Mouse (Mus musculus) forebrain, embryonic 11.5 days (tissue): Measurements from ENCODE around the gene Prickle2. TPM values are rescaled to one million over a fixed set of nuclear protein-coding genes. Genes with fewer than 3 reads are reported as not detected.

Experiments used
- ATAC-seq: fragments of 200-750 bp; cut with Nextera tagmentation; replicated peaks from 2 replicates; pipeline ENCODE4 v1.8.0; 2017; ENCODE audit warnings: moderate TSS enrichment; ENCODE audit not compliant: low FRiP score
- DNase-seq: peaks from one replicate; pipeline ENCODE4 v3.0.0-alpha.2; 2017; ENCODE audit warnings: low spot score
- H3K27ac ChIP-seq: fragments of 300-500 bp; sonication (generic); 2 replicates; pipeline ENCODE4 v1.5.1; 2014; ENCODE audit warnings: low read depth, low read length
- H3K27me3 ChIP-seq: fragments of 300-500 bp; sonication (generic); 2 replicates; pipeline ENCODE4 v1.6.1; 2014; ENCODE audit warnings: mild to moderate bottlenecking, low read length, mixed read lengths; ENCODE audit not compliant: control insufficient read depth, insufficient read depth
- H3K36me3 ChIP-seq: fragments of 300-500 bp; sonication (generic); 2 replicates; pipeline ENCODE4 v1.6.1; 2014; ENCODE audit warnings: mild to moderate bottlenecking, low read length, moderate library complexity, mixed read lengths; ENCODE audit not compliant: control insufficient read depth, insufficient read depth
- H3K4me1 ChIP-seq: fragments of 300-500 bp; sonication (generic); replicated peaks from 2 replicates; pipeline ENCODE4 v1.6.1; 2014; ENCODE audit warnings: low read length, mixed read lengths; ENCODE audit not compliant: control insufficient read depth, insufficient read depth
- H3K4me2 ChIP-seq: fragments of 300-500 bp; sonication (generic); 2 replicates; pipeline ENCODE4 v1.6.1; 2014; ENCODE audit warnings: low read depth, mild to moderate bottlenecking, low read length, moderate library complexity, mixed read lengths; ENCODE audit not compliant: severe bottlenecking
- H3K4me3 ChIP-seq: fragments of 300-500 bp; sonication (generic); 2 replicates; pipeline ENCODE4 v1.5.1; 2014; ENCODE audit warnings: low read depth, low read length
- H3K9ac ChIP-seq: fragments of 300-500 bp; sonication (generic); 2 replicates; pipeline ENCODE4 v1.6.1; 2014; ENCODE audit warnings: low read length
- H3K9me3 ChIP-seq: fragments of 300-500 bp; sonication (generic); 2 replicates; pipeline ENCODE4 v1.6.1; 2016; ENCODE audit warnings: low read length, mixed read lengths; ENCODE audit not compliant: control insufficient read depth
- WGBS: fragments of 180-500 bp; shearing (Covaris S2); extraction: QIAGEN DNeasy Blood & Tissue Kit; methylation state at CpG from one replicate; pipeline ENCODE4 v1.1.7; 2014; 5-methylcytosine and 5-hydroxymethylcytosine counted together
- polyA plus RNA-seq: library from polyadenylated mRNA; unstranded; fragments of >200 nt; fragmentation: Nextera tagmentation; extraction: Ambion mirVana; gene quantifications from 2 replicates; pipeline ENCODE4 v1.2.1, GENCODE M21; 2014

Gene Prickle2
- polyA plus RNA-seq, 1 experiment from 2014 or later: 4.0 TPM

DNA sequence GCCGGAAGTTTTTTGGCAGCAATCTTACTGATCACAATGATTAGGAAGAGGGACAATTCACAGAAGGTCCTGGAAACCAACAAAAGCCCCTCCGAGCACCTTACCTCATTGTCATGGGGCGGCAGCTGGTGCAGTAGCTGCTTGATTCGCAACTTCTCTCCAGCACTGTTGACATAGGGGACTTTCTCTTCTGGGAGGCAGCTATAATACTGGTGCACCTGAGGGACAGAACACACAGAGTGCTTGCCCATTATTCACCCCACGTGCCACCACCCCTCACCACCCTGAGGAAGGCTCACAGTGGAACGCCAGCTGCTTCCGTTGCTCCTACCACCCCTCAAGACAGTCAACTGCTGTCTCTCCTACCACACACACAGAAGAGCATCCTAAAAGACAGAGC, 280.5 kb downstream of the Prickle2 start:
- Histone ChIP-seq H3K27ac (no peak overlapping the region), H3K4me1 (no peaks in the 10 kb centered on the region), H3K9me3 (no peaks in the 10 kb centered on the region), H3K36me3 (no peaks in the 10 kb centered on the region), H3K4me3 (no peak overlapping the region), H3K4me2 (no peak overlapping the region), H3K9ac (no peak overlapping the region), H3K27me3 (no peaks in the 10 kb centered on the region)
- 92% methylated on average over 7 of the region's 7 CpGs for WGBS
- ATAC-seq: no peak
- no peak for DNase-seq

DNA sequence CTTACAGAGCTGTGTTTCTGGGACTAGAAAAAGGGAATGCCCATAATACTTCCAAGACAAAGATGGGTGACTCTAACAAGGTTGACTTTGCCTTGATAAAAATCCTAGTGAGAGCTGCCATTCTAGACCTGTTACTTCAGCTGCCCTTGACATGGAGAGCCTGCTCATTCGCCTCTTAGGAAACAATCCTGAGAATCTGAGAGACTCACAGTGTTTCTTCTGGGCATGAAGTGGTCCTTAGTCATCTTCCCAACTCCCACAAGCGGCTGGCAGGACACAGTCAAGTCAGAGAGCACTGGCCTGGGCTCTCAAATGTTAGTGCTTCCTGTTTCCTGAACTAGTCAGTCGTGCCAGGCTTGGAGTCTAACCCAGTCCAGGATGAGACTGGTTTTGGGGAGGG, 281.0 kb downstream of the Prickle2 start:
- no peak for DNase-seq

DNA sequence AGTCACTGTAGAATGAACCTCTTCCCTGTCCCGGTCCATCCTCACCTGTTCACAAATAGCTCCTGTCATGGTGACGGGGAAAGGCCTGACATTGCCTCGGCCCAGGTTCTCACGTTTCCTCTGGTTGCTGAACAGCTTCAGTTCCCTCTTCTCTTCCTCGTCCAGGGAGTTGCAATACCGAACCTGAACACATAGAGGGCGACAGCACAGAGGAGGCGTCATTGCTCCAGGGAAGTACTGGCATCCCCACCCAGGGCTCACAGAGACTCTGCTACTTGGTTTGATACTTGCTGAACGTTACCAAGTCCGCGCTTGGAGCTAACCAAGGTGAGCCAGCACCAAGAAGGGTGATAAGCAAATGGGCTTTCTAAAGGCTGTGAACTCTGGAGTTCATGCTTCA, 283.7 kb downstream of the Prickle2 start:
- ATAC-seq (no peak), DNase-seq (peak; percentile 62)
- H3K27ac ChIP-seq: no peak overlapping the region
- H3K4me3 ChIP-seq: no peak overlapping the region
- 45% methylated on average over 11 of the region's 11 CpGs for WGBS
- H3K27me3 ChIP-seq: no peaks in the 10 kb centered on the region
- no peaks in the 10 kb centered on the region for H3K4me1 ChIP-seq
- no peak overlapping the region for H3K4me2 ChIP-seq
- H3K9me3 ChIP-seq: no peaks in the 10 kb centered on the region
- H3K36me3 ChIP-seq: no peaks in the 10 kb centered on the region
- no peak overlapping the region for H3K9ac ChIP-seq

More for the DNA sequence above, 281.0 kb downstream of the Prickle2 start:
- no peaks in the 10 kb centered on the region for H3K27me3 ChIP-seq
- no peak overlapping the region for H3K4me2 ChIP-seq
- no peak overlapping the region for H3K4me3 ChIP-seq
- no peak overlapping the region for H3K9ac ChIP-seq
- no peak for ATAC-seq
- H3K9me3 ChIP-seq: no peaks in the 10 kb centered on the region
- no peaks in the 10 kb centered on the region for H3K36me3 ChIP-seq
- no peaks in the 10 kb centered on the region for H3K4me1 ChIP-seq
- WGBS: 73% methylated on average over 3 of the region's 3 CpGs
- H3K27ac ChIP-seq: no peak overlapping the region

DNA sequence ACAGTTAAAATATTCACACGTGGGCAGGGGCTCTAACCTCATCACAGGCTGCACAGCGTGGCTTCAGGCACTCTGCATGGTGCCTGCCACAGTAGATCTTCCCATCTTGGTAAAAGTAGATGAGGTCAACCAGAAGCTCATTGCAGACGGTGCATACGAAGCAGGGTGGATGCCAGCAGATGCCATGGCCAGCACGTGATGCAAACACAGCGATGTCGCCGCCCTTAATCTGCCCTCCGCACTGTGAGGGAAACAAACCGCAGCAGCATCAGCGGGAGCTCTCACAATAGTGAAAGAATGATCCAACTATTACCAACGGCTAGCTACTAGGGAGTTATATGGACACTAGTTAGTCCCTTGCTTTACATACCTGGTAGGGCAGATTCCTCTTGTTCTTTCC, 285.8 kb downstream of the Prickle2 start:
- no peak for DNase-seq
- no peaks in the 10 kb centered on the region for H3K4me1 ChIP-seq
- no peak overlapping the region for H3K27ac ChIP-seq
- H3K27me3 ChIP-seq: no peaks in the 10 kb centered on the region
- no peaks in the 10 kb centered on the region for H3K36me3 ChIP-seq
- 90% methylated on average over 12 of the region's 12 CpGs for whole genome bisulfite sequencing
- ATAC-seq: no peak
- H3K9ac ChIP-seq: no peak overlapping the region
- no peak overlapping the region for H3K4me2 ChIP-seq
- no peaks in the 10 kb centered on the region for H3K9me3 ChIP-seq
- no peak overlapping the region for H3K4me3 ChIP-seq

DNA sequence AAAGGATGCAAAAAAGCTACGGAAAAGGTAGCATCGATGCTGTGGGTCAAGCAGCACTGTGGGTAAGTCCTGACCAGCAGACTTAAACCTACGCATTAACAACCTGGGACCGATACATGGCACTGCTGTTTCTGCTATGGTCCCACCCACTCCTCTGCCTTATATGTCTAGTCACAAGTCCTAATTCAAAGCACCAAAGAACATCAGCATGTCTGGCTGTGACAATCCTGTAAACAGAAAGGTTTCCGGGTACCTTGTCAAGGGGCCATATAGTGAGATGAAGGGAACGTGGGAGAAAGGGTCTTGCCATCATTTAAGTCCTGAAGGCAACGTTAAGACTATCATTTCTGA, 290.6 kb downstream of the Prickle2 start:
- no peaks in the 10 kb centered on the region for H3K9me3 ChIP-seq
- no peaks in the 10 kb centered on the region for H3K4me1 ChIP-seq
- no peaks in the 10 kb centered on the region for H3K36me3 ChIP-seq
- ATAC-seq (no peak), DNase-seq (no peak)
- no peak overlapping the region for H3K27ac ChIP-seq
- H3K9ac ChIP-seq: no peak overlapping the region
- no peak overlapping the region for H3K4me3 ChIP-seq
- WGBS: 90% methylated on average over 7 of the region's 7 CpGs
- no peak overlapping the region for H3K4me2 ChIP-seq
- H3K27me3 ChIP-seq: no peaks in the 10 kb centered on the region

DNA sequence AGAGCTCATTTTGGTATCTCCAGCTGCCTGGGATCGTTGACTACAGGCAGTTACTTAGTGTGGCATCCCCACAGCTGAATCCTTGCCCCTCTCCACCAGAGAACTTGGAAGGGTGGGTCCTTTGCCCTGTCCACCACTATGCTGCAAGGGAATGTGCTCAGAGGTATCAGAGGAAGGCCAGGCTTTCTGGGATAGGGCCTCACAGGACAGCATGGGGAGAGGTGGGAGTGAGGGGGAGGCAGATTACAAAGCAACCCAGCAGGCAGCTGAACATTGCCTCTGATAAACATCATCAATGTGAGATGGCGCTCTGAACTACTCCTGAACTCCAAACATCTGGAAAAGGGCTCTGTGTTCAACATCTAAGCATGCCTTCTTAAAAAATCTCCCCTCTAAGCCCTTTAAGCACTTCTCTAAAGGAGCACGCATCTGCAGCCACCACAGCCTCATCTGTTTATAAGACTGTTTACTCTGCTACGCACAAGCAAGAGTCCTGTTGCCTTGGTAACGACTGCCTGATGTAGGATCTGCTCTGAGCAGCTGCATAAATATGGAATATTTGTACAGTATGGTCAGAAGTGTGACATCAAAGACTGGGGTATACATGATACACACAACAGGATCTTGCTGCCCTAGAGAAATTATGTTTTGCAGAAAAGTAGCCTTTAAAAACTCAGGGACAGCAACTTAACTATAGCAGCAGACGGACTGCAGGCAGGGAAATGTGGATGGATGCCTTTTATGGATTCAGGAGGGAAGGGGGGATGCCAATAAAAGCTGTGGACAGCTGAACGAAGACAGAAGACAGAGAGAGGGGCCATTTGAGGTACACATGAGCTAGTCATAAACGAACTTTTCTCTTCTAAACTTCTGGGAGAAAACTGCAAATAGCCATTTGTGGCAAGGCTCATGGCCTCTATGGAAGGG, 291.2 kb downstream of the Prickle2 start:
- no peaks in the 10 kb centered on the region for H3K27me3 ChIP-seq
- no peak overlapping the region for H3K27ac ChIP-seq
- H3K36me3 ChIP-seq: no peaks in the 10 kb centered on the region
- H3K9ac ChIP-seq: no peak overlapping the region
- H3K4me3 ChIP-seq: no peak overlapping the region
- no peaks in the 10 kb centered on the region for H3K4me1 ChIP-seq
- H3K9me3 ChIP-seq: no peaks in the 10 kb centered on the region
- H3K4me2 ChIP-seq: no peak overlapping the region
- DNase-seq (no peak), ATAC-seq (no peak)
- 68% methylated on average over 8 of the region's 8 CpGs for WGBS

DNA sequence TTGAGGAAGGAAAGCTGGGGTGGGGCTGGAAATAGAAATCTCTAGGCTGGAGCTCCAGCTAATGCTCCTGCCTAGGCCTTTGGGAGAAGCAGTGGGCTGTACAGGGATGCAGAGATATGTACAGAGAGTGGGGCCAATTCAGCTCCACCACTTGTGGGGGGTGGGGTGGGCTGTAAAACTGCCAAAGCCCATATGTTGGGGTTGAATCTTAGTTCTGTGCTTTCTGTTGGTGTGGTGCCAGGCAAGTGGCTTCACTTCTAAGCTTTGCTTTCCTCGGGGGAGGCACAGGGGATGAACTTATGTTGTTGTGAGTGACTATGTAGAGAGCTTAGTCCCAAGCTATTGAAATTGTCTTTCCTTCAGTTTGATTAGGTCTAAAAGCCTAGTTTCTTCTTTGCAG, 292.0 kb downstream of the Prickle2 start:
- no peak overlapping the region for H3K27ac ChIP-seq
- whole genome bisulfite sequencing: 82% methylated on average over 1 of the region's 1 CpGs
- no peak overlapping the region for H3K9ac ChIP-seq

DNA sequence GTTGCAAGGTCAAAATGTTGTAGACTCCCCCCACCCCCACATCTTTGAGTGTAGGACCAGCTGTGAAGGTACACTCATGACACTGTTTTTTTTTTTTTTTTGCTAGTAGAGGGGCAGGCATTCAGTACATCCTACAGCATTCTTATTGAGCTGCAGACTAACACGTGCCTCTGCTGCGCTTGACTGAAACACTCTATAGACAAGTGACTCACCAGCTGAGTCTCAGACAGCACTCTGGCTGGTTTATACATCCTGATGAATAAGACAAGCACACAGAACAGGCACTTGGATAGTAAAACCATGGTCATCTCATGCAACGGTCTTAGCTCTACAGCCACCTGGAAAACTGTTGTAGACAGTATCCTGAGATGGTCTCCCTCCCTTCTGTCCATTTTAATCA, 296.2 kb downstream of the Prickle2 start:
- WGBS: 95% methylated on average over 3 of the region's 3 CpGs
- Histone ChIP-seq H3K36me3 (no peaks in the 10 kb centered on the region), H3K9ac (no peak overlapping the region), H3K9me3 (no peaks in the 10 kb centered on the region), H3K27ac (no peak overlapping the region), H3K4me1 (no peaks in the 10 kb centered on the region), H3K4me3 (no peak overlapping the region), H3K27me3 (no peaks in the 10 kb centered on the region), H3K4me2 (no peak overlapping the region)
- no peak for DNase-seq
- no peak for ATAC-seq

More for the DNA sequence above, 292.0 kb downstream of the Prickle2 start:
- Histone ChIP-seq H3K9me3 (no peaks in the 10 kb centered on the region), H3K4me3 (no peak overlapping the region), H3K4me1 (no peaks in the 10 kb centered on the region), H3K4me2 (no peak overlapping the region), H3K36me3 (no peaks in the 10 kb centered on the region), H3K27me3 (no peaks in the 10 kb centered on the region)
- DNase-seq (no peak), ATAC-seq (no peak)

DNA sequence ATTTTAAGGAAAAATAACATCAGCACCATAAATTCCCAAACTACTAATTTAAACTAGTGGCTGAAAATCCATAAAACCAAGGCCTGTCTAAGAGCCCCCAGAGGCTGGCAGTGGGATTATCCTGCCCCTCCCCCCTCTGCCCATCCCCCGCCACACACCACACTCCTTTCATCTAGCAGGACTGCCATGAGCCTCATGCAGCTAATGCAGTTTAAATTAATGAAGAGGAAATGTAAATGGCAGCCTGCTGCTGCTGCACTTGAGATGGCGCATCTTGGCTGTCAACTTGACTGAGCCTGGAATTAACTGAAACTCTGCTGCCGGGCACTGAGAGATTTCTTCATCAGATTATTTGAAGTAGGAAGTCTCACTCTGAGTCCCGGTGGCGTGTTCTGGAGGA, 298.7 kb downstream of the Prickle2 start:
- no peaks in the 10 kb centered on the region for H3K36me3 ChIP-seq
- H3K9me3 ChIP-seq: no peaks in the 10 kb centered on the region
- no peak overlapping the region for H3K9ac ChIP-seq
- no peak overlapping the region for H3K27ac ChIP-seq
- peak; percentile 60; the same call in 1 of the 2 replicates for ATAC-seq
- no peak overlapping the region for H3K4me2 ChIP-seq
- H3K27me3 ChIP-seq: no peaks in the 10 kb centered on the region
- WGBS: 60% methylated on average over 5 of the region's 5 CpGs
- peak; percentile 68 for DNase-seq
- H3K4me1 ChIP-seq: no peaks in the 10 kb centered on the region
- no peak overlapping the region for H3K4me3 ChIP-seq
